Mouse (Mus musculus): ENCODE measurements around the gene Wdr59.

The Wdr59 gene

GRCm38 (mm10) chr8:111521713-111522429 is at the start of gene Wdr59:
TSS of gene Wdr59 (minus strand) at chr8:111522092.
- DNase-seq (ENCODE audit: low read depth, low spot score) = peak; percentile 97

GRCm38 (mm10) chr8:111571661-111572060 is 49.8 kb upstream of the Wdr59 start:
- no peak for DNase-seq (ENCODE audit: low read depth, low spot score)

GRCm38 (mm10) chr8:111570432-111570831 is 48.5 kb upstream of the Wdr59 start:
- DNase-seq (ENCODE audit: low read depth, low spot score) = no peak

- DNase-seq (ENCODE audit: low read depth, low spot score) = no peak
These were observed 48.0 kb upstream of the Wdr59 start for GRCm38 (mm10) chr8:111569926-111570325.

GRCm38 (mm10) chr8:111568029-111568428 is 46.1 kb upstream of the Wdr59 start:
- no peak for DNase-seq (ENCODE audit: low read depth, low spot score)

- DNase-seq (ENCODE audit: low read depth, low spot score) = no peak
These were observed 45.7 kb upstream of the Wdr59 start for GRCm38 (mm10) chr8:111567571-111567970.

GRCm38 (mm10) chr8:111566326-111566725 is 44.4 kb upstream of the Wdr59 start:
- no peak for DNase-seq (ENCODE audit: low read depth, low spot score)

- no peak for DNase-seq (ENCODE audit: low read depth, low spot score)
These were observed 43.9 kb upstream of the Wdr59 start for GRCm38 (mm10) chr8:111565784-111566191.

- DNase-seq (ENCODE audit: low read depth, low spot score) = no peak
These were observed 42.2 kb upstream of the Wdr59 start for GRCm38 (mm10) chr8:111564093-111564492.

- no peak for DNase-seq (ENCODE audit: low read depth, low spot score)
These were observed 41.8 kb upstream of the Wdr59 start for GRCm38 (mm10) chr8:111563687-111564086.

- DNase-seq (ENCODE audit: low read depth, low spot score) = no peak
These were observed 41.2 kb upstream of the Wdr59 start for GRCm38 (mm10) chr8:111563075-111563474.

- DNase-seq (ENCODE audit: low read depth, low spot score) = no peak
These were observed 40.4 kb upstream of the Wdr59 start for GRCm38 (mm10) chr8:111562274-111562803.

GRCm38 (mm10) chr8:111561824-111562223 is 39.9 kb upstream of the Wdr59 start:
- DNase-seq (ENCODE audit: low read depth, low spot score) = no peak

- DNase-seq (ENCODE audit: low read depth, low spot score) = no peak
These were observed 29.7 kb upstream of the Wdr59 start for GRCm38 (mm10) chr8:111551511-111552130.

GRCm38 (mm10) chr8:111550002-111550870 is 28.3 kb upstream of the Wdr59 start:
- DNase-seq (ENCODE audit: low read depth, low spot score) = no peak

- DNase-seq (ENCODE audit: low read depth, low spot score) = no peak
These were observed 26.3 kb upstream of the Wdr59 start for GRCm38 (mm10) chr8:111548201-111548600.

GRCm38 (mm10) chr8:111547144-111547543 is 25.3 kb upstream of the Wdr59 start:
- no peak for DNase-seq (ENCODE audit: low read depth, low spot score)

GRCm38 (mm10) chr8:111545406-111546156 is 23.7 kb upstream of the Wdr59 start:
- DNase-seq (ENCODE audit: low read depth, low spot score) = no peak

- DNase-seq (ENCODE audit: low read depth, low spot score) = no peak
These were observed 22.0 kb upstream of the Wdr59 start for GRCm38 (mm10) chr8:111543712-111544380.

- peak; percentile 37 for DNase-seq (ENCODE audit: low read depth, low spot score)
These were observed 17.7 kb upstream of the Wdr59 start for GRCm38 (mm10) chr8:111539422-111540076.
